Mouse (Mus musculus): ENCODE data around the gene Rbms3.

Gene Rbms3

DNA sequence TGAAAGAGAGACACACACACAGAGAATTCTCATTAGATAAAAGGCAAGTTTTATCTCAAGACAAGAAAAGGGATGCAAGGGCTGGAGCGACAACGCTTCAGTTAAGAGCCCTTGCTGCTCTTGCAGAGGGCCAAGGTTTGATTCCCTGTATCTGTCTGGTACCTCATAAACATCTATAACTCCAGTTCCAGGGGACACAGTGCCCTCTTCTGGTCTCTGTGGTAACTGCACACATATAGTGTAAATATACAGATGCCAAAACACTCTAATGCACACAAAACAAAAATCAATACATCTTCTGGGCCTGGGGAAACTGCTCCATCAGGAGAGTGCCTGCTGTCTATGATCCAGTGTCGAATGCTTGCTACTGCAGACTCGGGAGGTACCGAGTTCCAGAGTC, 145.3 kb downstream of the Rbms3 start:
- DNase-seq (ENCODE audit: low read depth): peak; percentile 14

DNA sequence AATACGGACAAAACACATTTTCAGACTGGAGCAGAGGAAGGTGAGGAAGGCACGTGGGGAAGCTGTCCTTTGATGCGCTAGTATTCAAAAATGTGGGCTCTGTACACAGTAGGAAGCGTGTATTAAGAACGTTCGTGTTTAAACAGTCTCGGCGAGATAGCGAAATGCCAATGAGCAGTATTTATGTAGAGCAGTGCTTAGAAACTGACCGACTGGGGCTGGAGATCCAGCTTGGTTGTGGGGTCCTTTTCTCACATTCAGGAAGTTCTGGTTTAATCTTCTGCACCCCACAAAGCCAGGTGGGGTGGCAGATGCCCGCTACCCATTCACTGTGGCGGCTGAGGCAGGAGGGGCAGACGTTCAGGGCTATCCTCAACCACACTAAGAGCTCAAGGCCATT, 153.0 kb downstream of the Rbms3 start:
- no peak for DNase-seq (ENCODE audit: low read depth)

DNA sequence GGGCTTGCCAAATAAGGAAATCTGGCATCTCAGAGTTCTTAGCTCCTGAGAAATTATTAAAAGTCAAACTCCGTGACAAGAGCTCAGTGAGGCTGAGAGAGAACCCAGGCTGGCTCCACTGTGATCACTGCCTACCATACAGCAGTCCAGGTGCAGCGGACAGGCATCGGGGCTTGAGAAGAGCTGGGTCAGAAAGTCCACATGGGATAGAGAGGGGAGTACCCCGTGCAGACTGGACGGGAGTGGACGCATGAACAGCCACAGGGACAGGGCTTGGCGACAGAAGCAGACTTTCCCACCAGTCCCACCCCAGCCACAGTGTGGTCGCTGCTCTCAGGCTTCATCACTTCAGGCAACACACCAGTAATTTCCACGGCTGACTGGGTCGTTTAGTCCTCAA, 176.9 kb downstream of the Rbms3 start:
- no peak for DNase-seq (ENCODE audit: low read depth)

DNA sequence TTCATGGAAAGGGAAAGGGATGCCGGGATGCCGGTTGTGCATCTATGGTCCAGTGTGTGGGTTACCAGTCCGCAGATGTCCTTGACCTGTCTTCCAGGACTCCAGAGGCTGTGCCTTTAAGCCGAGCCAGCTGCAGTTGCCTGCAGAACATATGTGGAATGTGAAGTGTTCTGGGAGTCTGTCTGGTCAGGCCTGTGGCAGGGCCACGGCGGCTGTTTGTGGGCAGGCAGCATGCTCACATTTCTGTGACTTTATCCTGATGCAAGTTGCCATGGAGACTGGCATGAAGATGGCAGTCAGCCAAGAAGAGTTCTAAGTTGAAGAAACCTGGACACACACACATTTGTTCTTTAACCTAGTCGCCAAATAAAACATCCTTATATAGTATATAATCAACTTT, 187.1 kb downstream of the Rbms3 start:
- peak; percentile 2 for DNase-seq (ENCODE audit: low read depth)

DNA sequence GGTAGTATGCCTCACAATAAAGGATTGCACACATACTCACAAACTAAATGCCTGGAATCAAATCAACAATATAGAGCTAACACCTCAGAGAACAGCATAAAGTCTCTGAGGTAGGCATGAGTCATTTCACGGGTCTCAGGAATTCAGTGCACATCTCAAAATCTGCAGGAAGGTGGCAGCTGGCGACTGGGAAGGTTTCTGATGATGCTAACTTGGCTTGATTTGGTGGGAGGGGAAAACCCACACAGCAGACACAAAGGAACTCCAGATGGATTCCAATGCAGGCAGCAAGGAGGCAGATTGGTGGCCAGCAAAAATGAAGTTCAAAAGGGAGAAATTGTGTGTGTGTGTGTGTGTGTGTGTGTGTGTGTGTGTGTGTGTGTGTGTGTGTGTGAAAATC, 193.9 kb downstream of the Rbms3 start:
- no peak for DNase-seq (ENCODE audit: low read depth)

DNA sequence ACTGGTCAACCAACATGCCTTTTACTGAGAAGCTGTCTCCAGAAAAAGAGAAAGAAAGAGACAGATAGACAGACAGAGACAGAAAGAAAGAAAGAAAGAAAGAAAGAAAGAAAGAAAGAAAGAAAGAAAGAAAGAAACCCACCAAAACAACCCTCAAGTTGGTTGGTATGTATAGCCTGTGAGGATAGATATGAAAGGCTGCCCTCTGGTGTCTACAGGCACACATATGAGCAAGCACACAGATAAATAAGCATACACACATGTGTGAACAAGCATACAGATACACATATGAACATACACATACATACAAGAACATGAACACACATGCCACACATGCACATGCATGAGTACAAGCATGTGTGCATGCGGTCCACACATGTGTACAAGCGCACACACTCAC, 199.0 kb downstream of the Rbms3 start:
- peak; percentile 4 for DNase-seq (ENCODE audit: low read depth)

DNA sequence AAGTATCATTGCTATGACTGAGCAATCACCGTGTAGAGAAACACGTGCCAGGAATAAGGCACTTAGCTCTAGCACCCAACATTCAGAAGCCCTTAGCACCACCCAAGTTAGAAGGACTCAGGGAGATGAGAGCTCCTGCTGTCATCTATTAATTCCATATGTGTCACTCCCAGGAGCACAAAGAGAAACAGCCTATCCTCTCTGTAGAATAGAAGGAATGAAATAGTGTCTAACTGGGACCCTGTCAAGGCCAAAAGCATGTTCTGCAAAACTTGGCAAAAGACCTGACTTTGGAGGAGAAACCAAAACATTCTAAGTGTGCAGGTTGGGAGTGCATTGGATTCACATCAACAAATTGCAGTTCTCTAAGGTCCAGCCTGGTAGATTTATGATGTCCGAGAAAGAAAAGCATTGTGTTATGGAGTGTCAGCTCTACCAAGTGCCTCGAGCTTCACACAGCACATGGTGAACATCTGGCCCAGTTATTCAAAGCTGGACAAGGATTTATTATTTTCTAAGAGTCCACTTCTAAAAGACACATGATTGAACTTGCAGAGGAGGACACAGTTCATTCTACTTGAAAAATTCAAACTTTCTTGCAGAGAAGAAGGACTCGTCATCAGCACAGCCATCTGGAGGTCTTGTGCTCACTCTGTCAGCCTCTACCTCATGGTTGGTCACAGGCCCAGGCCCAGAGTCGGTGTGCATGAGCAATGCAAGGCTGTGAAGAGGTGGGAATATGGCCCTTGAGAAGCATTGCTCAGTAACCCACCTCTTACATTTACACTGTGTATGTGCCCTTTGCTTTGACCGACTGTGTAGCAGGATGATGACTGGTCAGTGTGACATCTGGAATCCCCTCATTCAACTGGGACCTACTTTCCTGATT, 200.3 kb downstream of the Rbms3 start:
- no peak for DNase-seq (ENCODE audit: low read depth)

DNA sequence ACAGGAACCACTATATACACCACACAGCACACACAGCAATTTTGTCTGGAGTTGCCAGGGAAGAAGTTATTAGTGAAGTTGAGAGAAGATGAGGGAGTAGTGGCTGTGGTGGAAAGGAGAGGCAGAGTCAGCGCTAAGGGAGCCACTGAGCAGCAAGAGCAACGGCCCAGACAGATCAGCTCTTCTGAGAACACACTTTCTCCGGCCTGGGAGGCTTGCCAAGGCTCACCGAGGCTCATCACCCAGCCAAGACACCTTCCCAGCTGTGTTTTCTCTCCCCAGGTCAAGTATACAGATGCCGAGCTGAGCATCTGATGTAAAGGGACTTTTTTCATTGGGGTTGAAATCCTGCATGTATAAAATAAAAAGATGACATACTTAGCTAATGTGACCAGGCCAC, 206.5 kb downstream of the Rbms3 start:
- no peak for DNase-seq (ENCODE audit: low read depth)

DNA sequence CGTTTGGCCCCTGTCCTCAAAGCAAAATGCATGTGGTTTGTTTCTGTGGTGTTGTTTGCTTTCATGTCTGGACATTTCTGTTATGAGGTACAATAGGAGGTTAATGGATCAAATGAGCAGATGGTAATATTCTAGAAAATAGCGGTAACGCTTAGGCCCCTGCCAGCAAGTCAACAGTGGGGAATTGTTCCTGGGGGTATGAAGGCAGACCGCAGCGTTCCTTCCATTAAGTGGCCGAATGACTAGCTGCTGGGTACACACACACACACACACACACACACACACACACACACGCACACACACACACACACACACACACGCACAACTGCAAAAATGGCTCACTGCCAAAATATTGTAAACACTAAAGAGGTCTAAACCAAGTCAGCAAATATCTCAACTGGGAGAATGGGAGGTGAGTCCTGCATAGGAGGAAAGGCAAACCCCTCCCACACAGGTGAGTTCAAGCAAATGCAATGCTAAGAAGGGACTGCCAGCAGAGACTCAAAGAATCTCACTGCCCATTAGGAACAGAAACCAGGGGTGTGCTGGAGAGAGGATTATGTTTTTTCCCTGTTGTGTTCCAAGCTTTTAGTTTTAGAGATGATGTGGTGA, 209.7 kb downstream of the Rbms3 start:
- no peak for DNase-seq (ENCODE audit: low read depth)

DNA sequence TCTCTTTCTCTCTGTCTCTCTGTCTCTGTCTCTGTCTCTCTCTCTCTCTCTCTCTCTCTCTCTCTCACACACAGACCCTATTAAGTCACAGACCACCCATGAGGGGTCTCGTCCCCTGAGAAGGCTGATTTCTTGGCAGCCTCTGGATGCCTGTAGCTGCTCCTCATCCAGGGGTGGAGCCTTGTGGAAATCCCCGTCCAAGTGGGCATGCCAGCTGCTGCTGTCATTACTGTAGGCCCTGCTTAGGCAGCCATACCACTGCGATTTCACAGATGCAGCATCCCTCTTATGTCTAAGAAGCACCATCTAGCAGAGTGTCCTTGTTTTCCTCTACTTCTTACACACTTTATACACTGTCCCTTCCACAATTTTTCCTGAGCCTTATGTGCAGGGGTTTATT, 216.5 kb downstream of the Rbms3 start:
- DNase-seq (ENCODE audit: low read depth): no peak

DNA sequence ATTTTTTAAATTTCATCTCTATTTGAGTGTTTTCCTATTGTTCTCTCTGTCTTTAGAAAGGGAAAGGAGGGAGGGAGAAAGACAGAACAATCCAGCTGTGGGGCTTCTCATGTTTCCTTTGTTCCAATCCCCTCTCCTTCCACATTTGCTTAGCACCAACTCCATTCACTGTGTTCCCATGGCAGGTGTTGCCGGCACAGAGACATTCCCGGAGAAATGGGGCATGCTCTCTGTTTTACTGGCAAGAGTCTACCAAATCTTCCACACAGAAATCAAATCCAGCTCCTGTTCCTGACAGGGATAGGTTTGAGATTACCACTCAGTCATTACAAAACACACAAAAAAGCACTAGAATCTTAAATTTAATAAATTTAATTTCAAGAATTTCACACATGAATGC, 217.1 kb downstream of the Rbms3 start:
- DNase-seq (ENCODE audit: low read depth): no peak

DNA sequence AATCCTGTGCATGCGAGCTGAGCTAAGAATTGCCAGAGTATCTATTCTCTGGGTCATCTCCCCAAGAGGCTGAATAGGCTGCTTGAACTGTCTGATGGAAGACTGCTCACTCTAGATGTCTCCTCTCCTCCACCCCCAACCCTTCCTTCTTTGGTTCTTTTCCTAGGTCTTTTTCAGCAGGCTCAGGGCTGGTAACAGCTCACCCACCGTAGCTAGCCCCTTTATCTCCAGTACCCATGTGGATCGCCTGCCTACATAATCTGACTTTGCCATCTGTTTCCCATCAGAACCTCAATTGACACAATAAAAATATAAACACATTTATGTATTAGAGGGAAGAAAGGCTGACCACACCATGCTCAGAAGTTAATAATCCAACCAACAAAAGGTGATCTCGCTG, 225.1 kb downstream of the Rbms3 start:
- no peak for DNase-seq (ENCODE audit: low read depth)

DNA sequence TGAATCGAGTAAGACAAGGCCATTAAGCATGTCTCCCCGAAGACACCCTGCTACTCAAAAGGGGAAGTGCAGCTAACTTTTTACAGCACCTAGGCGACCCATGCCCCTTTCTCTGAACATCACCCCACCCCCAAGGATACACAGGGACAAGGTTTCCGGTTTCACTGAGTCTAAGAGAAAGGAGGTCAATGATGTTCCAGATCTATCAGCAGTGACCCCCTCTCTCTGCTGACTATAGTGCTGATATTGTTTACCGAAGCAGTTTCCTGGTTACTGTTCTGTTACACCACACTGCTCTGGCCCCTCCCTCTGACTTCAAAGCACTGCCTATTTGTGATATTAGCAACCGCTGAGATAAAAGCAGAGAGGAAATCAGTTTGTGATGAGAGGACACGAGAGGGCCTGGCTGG, 229.4 kb downstream of the Rbms3 start:
- no peak for DNase-seq (ENCODE audit: low read depth)

DNA sequence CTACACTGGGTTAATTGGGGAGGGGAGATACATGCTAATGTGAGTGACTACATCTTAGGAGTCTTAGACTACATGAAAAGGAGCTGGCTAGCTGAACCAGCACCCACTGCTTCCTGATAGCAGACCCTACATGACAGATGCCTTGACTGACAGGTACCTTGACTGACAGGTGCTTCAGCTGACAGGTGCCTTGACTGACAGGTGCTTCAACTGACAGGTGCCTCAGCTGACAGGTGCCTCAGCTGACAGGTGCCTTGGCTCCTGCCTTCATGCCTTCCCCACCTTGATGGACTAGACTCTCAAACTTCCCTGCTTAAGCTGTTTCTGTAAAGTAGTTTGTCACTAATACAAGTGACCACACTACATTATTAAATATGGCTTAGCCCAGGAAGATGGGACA, 232.6 kb downstream of the Rbms3 start:
- DNase-seq (ENCODE audit: low read depth): no peak

DNA sequence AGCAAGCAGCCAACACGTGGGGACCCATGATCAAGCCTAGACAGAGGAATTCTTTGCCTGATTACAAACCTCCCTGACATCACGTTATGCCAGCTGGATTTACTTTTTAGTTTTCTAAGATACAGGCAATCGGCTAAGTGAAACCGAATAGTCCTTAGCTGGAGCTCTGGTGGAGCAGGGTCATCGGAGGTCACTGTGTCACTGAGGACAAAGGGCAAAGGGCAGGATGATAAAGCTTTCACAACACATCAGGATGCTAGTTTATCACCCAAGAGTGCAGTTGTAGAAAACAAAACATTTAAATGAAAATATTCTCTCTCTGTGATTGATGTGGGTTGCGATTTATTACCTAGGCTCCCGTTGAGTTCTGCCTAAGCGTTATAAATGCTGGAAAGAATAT, 233.1 kb downstream of the Rbms3 start:
- no peak for DNase-seq (ENCODE audit: low read depth)

DNA sequence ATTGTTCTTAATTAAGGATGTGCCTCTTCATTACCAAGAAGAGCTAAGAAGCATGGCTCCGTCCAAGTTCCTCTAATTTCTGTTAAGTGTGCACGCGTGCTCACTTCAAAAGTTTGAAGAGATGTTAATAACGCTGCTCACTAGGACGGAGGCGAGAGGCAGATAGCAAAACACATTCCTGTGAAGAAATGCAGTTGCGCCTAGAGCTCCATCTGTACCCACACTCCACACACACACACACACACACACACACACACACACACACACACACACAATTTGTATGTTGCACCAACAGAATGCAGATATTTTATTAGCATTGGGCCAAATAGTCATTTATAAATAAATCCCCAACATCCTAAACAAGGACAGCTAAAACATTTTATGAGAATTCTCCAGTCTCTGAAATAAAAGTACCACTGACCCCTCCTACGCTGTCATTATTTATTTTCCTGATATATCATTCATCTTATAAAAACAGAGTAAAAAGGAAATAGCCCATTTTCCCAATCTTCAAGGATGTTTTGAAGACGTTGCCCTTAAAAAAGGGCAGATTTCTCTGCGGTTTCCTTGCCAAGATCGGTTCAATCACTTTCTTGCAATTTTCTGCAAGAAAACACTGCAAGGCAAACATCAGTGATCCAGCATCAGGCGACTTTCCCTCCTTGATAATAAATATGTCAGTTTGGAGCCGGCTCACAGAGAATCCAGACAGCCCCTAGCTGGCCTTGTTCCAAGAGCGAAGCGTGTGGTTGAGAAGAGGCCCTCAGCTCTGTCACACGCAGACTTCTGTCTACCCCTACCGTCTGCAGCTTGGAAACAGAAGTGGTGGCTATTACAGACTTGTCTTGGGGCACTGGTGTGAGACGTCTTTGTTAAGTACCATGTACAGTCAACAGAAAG, 235.8 kb downstream of the Rbms3 start:
- no peak for DNase-seq (ENCODE audit: low read depth)

DNA sequence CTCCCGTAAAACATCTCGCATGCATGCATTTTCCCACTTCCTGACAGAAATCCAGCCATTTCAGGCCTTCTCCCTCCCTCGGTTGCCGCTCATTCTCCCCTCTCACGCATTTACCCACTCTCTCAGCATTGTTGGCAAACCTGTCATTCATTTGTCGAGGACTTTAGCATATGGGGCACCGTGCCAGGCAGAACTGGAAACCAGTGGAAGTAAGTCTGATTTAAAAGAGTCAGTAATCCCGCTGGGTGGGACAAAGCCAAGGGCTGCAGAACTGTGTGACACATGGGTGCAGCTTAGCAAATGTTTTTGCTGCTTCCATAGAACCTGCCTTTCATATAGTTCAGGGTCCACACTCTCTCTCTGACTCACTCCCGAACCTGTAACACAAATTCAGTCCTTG, 241.7 kb downstream of the Rbms3 start:
- DNase-seq (ENCODE audit: low read depth): no peak

DNA sequence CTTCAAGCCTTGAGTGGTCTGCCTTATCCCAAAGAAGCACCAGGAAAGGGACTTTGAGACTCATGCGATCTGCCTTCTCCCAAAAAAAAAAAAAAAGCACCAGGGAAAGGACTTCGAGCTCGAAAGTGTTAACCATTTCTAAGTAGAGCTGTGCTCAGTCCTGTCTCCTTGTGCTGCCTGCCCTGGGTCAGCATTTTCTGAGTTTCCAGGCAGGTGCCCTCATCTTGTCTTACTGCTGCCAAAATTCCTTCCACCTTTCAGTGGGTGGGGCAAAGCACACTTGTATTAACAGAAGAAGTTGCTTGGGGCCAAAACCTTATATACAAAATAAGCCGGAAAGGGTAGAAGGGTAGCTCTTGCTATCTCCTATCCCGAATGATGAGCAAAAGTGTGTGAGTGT, 248.8 kb downstream of the Rbms3 start:
- no peak for DNase-seq (ENCODE audit: low read depth)

DNA sequence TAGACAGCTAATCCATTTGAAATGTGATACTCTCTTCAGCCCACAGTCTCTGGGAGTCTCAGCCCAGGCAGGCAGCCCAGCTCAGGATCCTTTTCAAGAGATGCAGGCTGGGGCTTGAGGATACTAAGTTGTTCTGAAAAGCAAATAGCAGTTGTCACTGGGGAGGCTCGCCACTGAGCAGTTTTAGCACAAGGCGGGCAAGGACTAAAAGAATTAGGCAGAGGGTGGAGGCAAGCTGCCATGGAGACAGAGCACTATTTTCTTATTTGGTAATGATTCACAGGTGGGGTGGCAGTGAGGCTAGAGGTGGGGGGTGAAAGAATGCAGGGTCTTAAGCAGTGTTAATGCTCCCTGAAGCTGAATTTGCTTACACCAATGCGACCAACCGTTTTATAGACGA, 249.6 kb downstream of the Rbms3 start:
- no peak for DNase-seq (ENCODE audit: low read depth)

DNA sequence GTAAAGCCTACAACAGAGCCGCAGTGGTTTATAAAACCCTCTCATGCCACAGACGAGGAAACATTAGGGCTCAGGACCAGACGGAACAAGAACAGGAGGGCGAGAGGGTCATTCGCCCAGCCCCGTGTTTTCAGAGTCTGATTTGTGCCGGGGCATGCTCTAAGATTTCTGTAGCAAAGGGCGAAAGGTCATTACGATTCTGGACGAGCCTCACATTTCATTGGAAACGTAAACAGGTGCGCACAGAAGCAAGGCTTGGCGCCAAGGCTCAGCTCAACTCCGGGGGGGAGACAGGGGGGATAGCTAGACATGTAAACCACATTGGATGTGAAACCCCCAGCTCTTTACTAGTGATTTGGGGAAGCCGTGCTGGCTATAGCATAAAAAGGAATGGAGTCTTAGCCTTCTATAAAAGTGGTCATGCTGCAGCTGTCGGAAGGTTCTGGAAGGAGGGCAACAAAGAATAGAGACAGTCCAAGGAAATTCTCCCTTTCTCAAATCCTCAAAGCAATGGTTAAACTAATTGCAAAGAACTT, 250.2 kb downstream of the Rbms3 start:
- DNase-seq (ENCODE audit: low read depth): no peak

DNA sequence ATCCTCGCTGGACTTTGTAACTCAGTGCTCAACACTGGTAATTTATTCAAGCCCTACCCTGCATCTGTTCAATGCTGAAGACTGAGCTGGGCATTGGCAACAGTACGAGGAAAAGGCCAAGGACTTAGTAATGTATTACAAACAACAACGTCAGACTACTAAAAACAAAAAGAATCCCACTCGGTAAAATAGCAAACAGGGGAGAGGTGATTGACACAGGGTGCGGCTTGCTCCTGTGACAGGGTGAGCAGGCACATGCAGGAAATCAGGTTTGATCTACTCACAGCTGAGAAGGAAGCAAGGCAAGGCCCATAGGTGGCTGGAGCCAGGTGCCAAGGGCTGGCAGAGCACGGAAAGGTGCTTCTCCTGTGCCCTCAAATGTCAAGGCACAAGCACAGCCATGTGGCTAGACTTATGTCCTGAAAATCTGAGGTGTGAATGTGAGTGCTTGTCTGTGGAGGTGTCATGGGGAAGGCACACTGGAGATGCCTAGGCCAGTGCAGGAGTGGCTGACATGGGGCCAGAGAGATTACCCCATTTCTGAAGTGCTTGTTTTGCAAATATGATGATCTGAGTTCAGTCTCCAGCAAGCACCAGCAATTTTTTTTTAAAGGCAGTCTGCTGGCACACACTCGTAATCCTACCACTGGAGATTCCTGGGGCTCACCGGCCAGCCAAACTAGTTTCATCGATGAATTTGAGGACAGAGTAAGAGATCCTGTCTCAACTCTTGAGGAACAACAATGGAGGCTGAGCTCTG, 251.4 kb downstream of the Rbms3 start:
- DNase-seq (ENCODE audit: low read depth): no peak

DNA sequence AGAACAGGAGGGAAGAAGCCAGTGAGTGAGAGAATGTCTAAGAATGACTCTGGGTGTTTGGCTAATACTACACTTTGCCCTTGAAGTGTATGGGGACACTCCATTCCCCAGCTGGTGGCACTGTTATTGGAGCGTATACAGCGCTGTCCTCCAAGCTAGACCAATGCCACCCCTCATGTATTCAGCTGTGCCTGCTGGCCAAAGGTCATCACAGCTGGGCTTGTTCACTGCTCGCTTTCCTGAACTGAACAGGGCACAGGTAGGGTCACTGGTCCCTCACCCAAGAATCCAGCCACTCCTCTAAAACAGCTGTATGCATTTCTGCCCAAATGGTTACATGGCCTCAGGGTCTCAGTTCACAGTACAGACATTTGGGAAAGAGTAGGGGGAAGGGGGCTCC, 253.9 kb downstream of the Rbms3 start:
- no peak for DNase-seq (ENCODE audit: low read depth)
